Mouse (Mus musculus) layer of hippocampus, adult 2 months (tissue): ENCODE measurements around the gene Osm. TPM values are rescaled to one million over a fixed set of nuclear protein-coding genes. Genes with fewer than 3 reads are reported as not detected.

ENCODE experiments used
- DNase-seq, 2 experiments: peaks; one replicate each; pipeline ENCODE4 v3.0.0; 2022; ENCODE audit warnings: low spot score in 2 of 2
- H3K27ac ChIP-seq: fragments of 200-600 bp; 2 replicates; pipeline ENCODE4 v1.8.1; 2022
- H3K4me3 ChIP-seq: fragments of 200-600 bp; 2 replicates; pipeline ENCODE4 v1.8.1; 2022; ENCODE audit warnings: mild to moderate bottlenecking
- CTCF ChIP-seq: fragments of 200-600 bp; conservative IDR thresholded peaks from 2 replicates; pipeline ENCODE4 v1.8.1; 2022; ENCODE audit warnings: antibody characterized with exemption, mild to moderate bottlenecking, moderate library complexity
- total RNA-seq, 2 experiments: library from RNA; stranded (reverse); gene quantifications; 2 replicates each; pipeline ENCODE4 v1.2.3; 2021

The Osm gene
- total RNA-seq, 2 experiments from 2014 or later: 0.15 to 0.20 TPM

GRCm38 (mm10) chr11:4203705-4204074, 32.5 kb upstream of the Osm start:
- no peak overlapping the region for H3K4me3 ChIP-seq
- peak overlapping the region; percentile 76 for H3K27ac ChIP-seq
- TF ChIP-seq CTCF: no peak
- no peak for DNase-seq

GRCm38 (mm10) chr11:4205097-4205655, 31.0 kb upstream of the Osm start:
- no peak overlapping the region for H3K27ac ChIP-seq
- no peak for TF ChIP-seq CTCF
- DNase-seq: no peak
- H3K4me3 ChIP-seq: no peak overlapping the region

- DNase-seq: no peak
- TF ChIP-seq CTCF: no peak
- Histone ChIP-seq H3K4me3 (no peak overlapping the region), H3K27ac (no peak overlapping the region)
Measured at GRCm38 (mm10) chr11:4205951-4206350, 30.3 kb upstream of the Osm start.

- no peak for TF ChIP-seq CTCF
- no peak overlapping the region for H3K27ac ChIP-seq
- DNase-seq: no peak
- no peak overlapping the region for H3K4me3 ChIP-seq
Measured at GRCm38 (mm10) chr11:4206563-4206962, 29.7 kb upstream of the Osm start.

GRCm38 (mm10) chr11:4207655-4208054, 28.6 kb upstream of the Osm start:
- TF ChIP-seq CTCF: no peak
- no peak for DNase-seq
- Histone ChIP-seq H3K4me3 (no peak overlapping the region), H3K27ac (no peak overlapping the region)

- peak; percentile 69 for TF ChIP-seq CTCF
- no peak overlapping the region for H3K27ac ChIP-seq
- no peak for DNase-seq
Measured at GRCm38 (mm10) chr11:4209556-4209955, 26.7 kb upstream of the Osm start.

GRCm38 (mm10) chr11:4210786-4211185, 25.4 kb upstream of the Osm start:
- Histone ChIP-seq H3K4me3 (no peak overlapping the region), H3K27ac (no peak overlapping the region)
- TF ChIP-seq CTCF: no peak
- no peak for DNase-seq

More at GRCm38 (mm10) chr11:4209556-4209955, 26.7 kb upstream of the Osm start:
- no peak overlapping the region for H3K4me3 ChIP-seq

GRCm38 (mm10) chr11:4213107-4213506, 23.1 kb upstream of the Osm start:
- H3K4me3 ChIP-seq: no peak overlapping the region
- no peak overlapping the region for H3K27ac ChIP-seq
- DNase-seq: no peak
- TF ChIP-seq CTCF: no peak

- Histone ChIP-seq H3K27ac (no peak overlapping the region), H3K4me3 (no peak overlapping the region)
- TF ChIP-seq CTCF: no peak
- no peak for DNase-seq
Measured at GRCm38 (mm10) chr11:4214572-4214971, 21.6 kb upstream of the Osm start.

GRCm38 (mm10) chr11:4215061-4215460, 21.2 kb upstream of the Osm start:
- no peak overlapping the region for H3K4me3 ChIP-seq
- no peak for TF ChIP-seq CTCF
- H3K27ac ChIP-seq: no peak overlapping the region
- DNase-seq: no peak

GRCm38 (mm10) chr11:4216248-4217000, 19.8 kb upstream of the Osm start:
- H3K4me3 ChIP-seq: no peak overlapping the region
- peak overlapping the region; percentile 78 for H3K27ac ChIP-seq
- no peak for TF ChIP-seq CTCF
- DNase-seq: no peak

GRCm38 (mm10) chr11:4217914-4218629, 18.1 kb upstream of the Osm start, which contains the start of gene Castor1:
Gene Castor1 (plus strand): TSS chr11:4218225.
- Histone ChIP-seq H3K27ac (peak within 1 kb of the TSS; percentile 82), H3K4me3 (peak within 1 kb of the TSS; percentile 59)
- TF ChIP-seq CTCF: no peak
- peak; percentile 50 to 53 for DNase-seq

- no peak for DNase-seq
- Histone ChIP-seq H3K27ac (peak overlapping the region; percentile 82), H3K4me3 (peak overlapping the region; percentile 59)
- TF ChIP-seq CTCF: no peak
Measured at GRCm38 (mm10) chr11:4218637-4219036, 17.6 kb upstream of the Osm start.

GRCm38 (mm10) chr11:4219317-4219751, 16.9 kb upstream of the Osm start:
- DNase-seq: peak; percentile 73 to 77
- Histone ChIP-seq H3K27ac (peak overlapping the region; percentile 82), H3K4me3 (peak overlapping the region; percentile 59; the same call in 1 of the 2 replicates)
- TF ChIP-seq CTCF: peak; percentile 92
